Mouse (Mus musculus): ENCODE data around the gene Atp1b1.

- TF ChIP-seq ZNF384 (IDR thresholded peaks at IDR 0.05; ENCODE audit: low read depth, low read length) (no peak), NELFE (IDR thresholded peaks at IDR 0.05; ENCODE audit: low read depth, low read length) (no peak)
Measured at GRCm38 (mm10) chr1:164436749-164437148, 21.4 kb downstream of the Atp1b1 start.

All from MEL (cell line).